Mouse (Mus musculus): Measurements from ENCODE around the gene Slc34a1. TPM values are rescaled to one million over a fixed set of nuclear protein-coding genes. Genes with fewer than 3 reads are reported as not detected.

Slc34a1 gene
- polyA plus RNA-seq (2015; fragmentation: Nextera tagmentation; extraction: Ambion mirVana): not detected in 2 replicates

DNA sequence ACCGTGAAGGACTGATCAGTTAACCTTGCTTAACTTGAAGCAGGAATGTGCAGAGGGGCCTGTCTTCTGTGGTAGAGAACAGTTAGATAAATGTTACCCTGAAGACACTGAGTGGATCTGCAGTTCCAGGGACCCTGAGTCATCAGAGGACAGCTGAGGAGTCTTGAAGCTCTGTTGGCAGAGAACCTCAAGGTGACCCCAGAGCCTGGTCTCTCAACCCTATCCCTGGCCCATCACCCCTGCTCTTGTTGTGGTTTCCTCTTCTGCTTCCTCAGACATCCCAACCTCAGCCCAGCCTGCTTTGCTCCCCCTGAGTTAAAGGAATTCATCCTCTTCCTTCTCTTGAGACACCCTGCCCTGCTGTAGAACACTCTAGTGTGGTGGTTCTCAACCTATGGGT lies at the start of gene Slc34a1:
TSS of gene Slc34a1 (plus strand) at position 100 of the 400 bp plus-strand sequence.
- H3K9ac ChIP-seq: no peak within 1 kb of the TSS
- H3K4me2 ChIP-seq (replicated peaks): no peak within 1 kb of the TSS
- no peak within 1 kb of the TSS for H3K4me3 ChIP-seq (replicated peaks)
- no peak for ATAC-seq
- H3K4me1 ChIP-seq (replicated peaks): no peaks in the 10 kb centered on the region
- no peak within 1 kb of the TSS for H3K27ac ChIP-seq
- no peaks in the 10 kb centered on the region for H3K9me3 ChIP-seq
- 0 out of 2 replicates have a peak, but pooled peaks cover 7% of the 10 kb centered on the region for H3K27me3 ChIP-seq (replicated peaks)
- H3K36me3 ChIP-seq: no peaks in the 10 kb centered on the region
- WGBS: 72% methylated on average over 1 of the region's 1 CpGs

DNA sequence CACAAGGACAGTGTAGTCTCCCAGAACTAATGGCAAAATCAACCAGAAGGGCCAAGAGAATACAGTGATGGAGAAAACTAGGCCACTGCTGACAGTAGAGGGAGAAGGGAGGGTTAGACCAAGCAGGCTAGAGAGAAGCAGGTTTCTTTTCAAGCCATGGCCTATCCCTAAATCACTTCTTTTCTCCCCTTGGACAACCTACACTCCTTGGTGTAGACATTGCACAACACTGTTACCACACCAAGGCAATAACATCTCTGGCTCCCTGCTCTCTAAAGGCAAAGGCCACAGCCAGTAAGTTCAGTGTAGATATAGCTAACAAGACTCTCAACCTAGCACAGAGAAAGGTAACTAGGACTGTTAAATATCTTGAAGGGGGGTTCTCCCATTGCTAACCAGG lies 36.8 kb upstream of the Slc34a1 start:
- Histone ChIP-seq H3K27ac (no peak overlapping the region), H3K36me3 (peaks cover 20% of the 10 kb centered on the region), H3K9ac (peak overlapping the region; percentile 94), H3K4me3 (replicated peaks) (peak overlapping the region; percentile 96), H3K4me1 (replicated peaks) (peaks cover 9% of the 10 kb centered on the region), H3K4me2 (replicated peaks) (peak overlapping the region; percentile 71), H3K27me3 (replicated peaks) (no peaks in the 10 kb centered on the region), H3K9me3 (no peaks in the 10 kb centered on the region)
- no peak for ATAC-seq

DNA sequence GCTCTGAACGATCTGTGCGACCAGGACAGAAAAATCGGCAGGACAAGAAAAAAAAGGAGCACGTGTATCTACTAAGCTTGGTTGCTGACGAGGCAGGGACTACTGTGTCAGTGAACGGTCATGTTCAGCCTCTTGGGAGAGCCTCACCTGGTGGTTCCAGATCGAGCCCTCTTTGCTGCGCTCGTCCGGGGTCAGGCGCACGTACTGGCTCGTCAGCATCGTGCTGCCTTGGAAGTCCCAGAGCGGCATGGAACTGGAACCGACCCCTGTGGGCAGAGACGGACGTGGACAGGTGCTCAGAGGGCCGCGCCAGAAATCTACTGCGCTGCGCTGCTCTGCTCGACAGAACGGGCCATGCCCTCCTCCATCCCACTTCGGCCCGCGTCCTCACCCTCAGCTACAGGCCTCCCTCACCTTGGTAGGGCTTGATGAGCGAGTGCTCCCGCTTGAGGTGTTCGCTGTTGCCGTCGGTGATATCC lies 36.0 kb upstream of the Slc34a1 start:
- Histone ChIP-seq H3K27ac (peak overlapping the region; percentile 96), H3K36me3 (peaks cover 16% of the 10 kb centered on the region; the same call in 1 of the 2 replicates), H3K9me3 (no peaks in the 10 kb centered on the region), H3K27me3 (replicated peaks) (no peaks in the 10 kb centered on the region), H3K9ac (peak overlapping the region; percentile 94), H3K4me1 (replicated peaks) (peaks cover 9% of the 10 kb centered on the region), H3K4me2 (replicated peaks) (peak overlapping the region; percentile 71), H3K4me3 (replicated peaks) (peak overlapping the region; percentile 96)
- peak; percentile 57 for ATAC-seq
- under 1% methylated on average over 32 of the region's 32 CpGs for WGBS

DNA sequence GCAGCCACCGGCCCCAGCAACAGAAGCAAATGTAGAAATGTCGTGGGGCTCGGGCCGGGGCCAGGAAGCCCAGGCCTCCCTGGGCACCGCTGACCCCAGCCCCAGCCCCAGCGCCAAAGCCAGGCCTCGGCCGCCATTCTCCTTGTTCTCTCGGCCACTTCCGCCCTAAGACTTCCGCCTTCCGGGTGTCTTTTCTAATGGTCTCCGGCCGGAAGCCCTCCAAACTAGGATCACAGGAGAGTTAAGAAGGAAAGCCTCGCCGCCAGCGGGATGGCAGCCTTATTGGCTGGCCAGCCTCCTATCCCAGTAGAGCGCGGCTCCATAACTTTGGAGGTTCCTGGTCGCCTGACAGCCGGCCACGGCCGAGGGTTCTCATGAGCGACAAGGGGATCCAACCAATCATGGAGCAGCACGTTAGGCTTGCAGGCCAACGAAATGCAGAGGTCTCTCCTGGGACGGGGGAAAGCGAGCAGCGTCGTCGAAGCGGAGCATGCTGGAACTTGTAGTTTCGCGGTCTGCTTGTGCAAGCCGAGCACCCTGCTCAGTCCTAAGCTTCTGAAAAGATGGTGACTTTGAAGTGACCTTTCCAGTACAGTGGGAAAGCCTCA lies 35.4 kb upstream of the Slc34a1 start, which contains the start of gene Lman2:
TSS of gene Lman2 (minus strand) at position 331 of the 608 bp plus-strand sequence.
- Histone ChIP-seq H3K9ac (peak within 1 kb of the TSS; percentile 94), H3K4me1 (replicated peaks) (peaks cover 9% of the 10 kb centered on the region), H3K4me3 (replicated peaks) (peak within 1 kb of the TSS; percentile 96), H3K36me3 (peaks cover 16% of the 10 kb centered on the region; the same call in 1 of the 2 replicates), H3K9me3 (no peaks in the 10 kb centered on the region), H3K27me3 (replicated peaks) (no peaks in the 10 kb centered on the region), H3K27ac (peak within 1 kb of the TSS; percentile 96), H3K4me2 (replicated peaks) (peak within 1 kb of the TSS; percentile 71)
- peak; percentile 99 for ATAC-seq
- WGBS: under 1% methylated on average over 35 of the region's 35 CpGs

DNA sequence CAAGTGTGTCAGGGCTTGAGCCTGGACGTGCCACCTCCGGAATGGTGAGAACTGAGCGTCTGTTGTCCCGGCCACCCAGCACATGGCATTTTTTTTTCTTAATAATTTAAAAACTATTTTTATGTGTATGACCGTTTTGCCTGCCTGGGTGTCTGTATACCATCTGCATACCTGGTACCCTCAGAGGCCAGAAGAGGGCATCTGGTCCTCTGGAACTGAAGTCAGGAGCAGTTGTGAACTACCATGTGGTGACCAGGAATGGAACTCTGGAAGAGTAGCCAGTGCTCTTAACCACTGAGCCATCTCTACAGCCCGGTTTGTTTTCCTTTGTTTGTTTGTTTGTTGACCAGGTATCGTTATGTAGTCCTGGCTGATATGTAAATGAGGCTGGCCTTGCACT lies 29.6 kb upstream of the Slc34a1 start:
- 75% methylated on average over 7 of the region's 7 CpGs for WGBS
- no peaks in the 10 kb centered on the region for H3K9me3 ChIP-seq
- 0 out of 2 replicates have a peak, but pooled peaks cover 3% of the 10 kb centered on the region for H3K4me1 ChIP-seq (replicated peaks)
- no peaks in the 10 kb centered on the region for H3K36me3 ChIP-seq
- no peaks in the 10 kb centered on the region for H3K27me3 ChIP-seq (replicated peaks)
- no peak overlapping the region for H3K9ac ChIP-seq
- H3K4me2 ChIP-seq (replicated peaks): no peak overlapping the region
- H3K27ac ChIP-seq: no peak overlapping the region
- no peak for ATAC-seq
- no peak overlapping the region for H3K4me3 ChIP-seq (replicated peaks)

DNA sequence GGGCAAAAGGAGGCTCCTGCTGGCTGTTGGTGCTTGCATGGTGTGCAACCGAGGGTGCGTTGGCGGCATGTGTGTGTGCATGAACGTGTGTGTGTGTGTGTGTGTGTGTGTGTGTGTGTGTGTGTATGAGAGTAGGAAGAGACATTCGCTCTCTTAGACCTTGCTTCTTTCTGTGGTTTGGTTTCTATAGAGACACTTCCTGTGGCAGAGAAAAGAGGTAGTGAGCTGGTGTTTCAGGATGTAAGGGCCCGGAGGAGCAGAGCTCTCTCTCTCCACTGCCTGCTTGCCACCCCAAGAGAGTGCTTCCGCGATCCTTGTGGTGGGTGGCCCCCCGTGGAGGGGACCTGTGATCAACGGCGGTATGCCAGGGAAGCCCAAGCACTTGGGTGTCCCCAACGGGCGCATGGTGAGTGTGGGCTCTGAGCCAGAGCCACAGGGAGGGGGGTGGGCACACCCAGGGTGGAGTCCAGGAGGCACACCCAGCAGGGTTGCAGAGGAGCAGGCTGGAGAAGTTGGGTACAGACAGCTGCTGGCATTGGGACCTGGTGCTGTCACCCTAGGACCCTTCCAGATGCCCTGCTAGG lies 28.4 kb upstream of the Slc34a1 start, which contains the start of gene Rgs14:
TSS of gene Rgs14 (plus strand) at position 202 of the 584 bp plus-strand sequence.
- no peak within 1 kb of the TSS for H3K9ac ChIP-seq
- peak; percentile 39; the same call in 1 of the 2 replicates for ATAC-seq
- no peak within 1 kb of the TSS for H3K27ac ChIP-seq

DNA sequence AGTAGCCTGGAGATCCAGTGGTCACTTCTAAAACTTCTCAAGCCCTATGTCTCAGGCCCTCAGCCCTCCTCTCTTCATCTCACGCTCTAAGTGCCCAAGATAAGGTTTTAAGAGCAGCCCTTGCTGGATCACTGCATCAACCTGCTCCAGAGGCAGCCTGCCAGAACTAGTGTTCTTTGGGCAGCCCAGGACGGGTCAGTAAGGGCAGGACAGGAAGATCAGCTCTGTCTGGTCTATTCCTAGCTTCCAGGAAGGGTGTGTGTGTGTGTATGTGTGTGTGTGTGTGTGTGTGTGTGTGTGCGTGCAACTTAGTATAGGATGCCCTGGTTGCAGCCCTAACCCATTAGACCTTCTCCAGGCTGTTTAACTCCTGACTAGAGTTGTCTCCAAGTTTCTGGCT lies 27.8 kb upstream of the Slc34a1 start:
- Histone ChIP-seq H3K27me3 (replicated peaks) (no peaks in the 10 kb centered on the region), H3K9ac (no peak overlapping the region), H3K36me3 (no peaks in the 10 kb centered on the region), H3K4me3 (replicated peaks) (no peak overlapping the region; the same call in 1 of the 2 replicates), H3K4me1 (replicated peaks) (peaks cover 7% of the 10 kb centered on the region; the same call in 1 of the 2 replicates), H3K4me2 (replicated peaks) (peak overlapping the region; percentile 16; the same call in 1 of the 2 replicates), H3K27ac (no peak overlapping the region), H3K9me3 (no peaks in the 10 kb centered on the region)
- no peak for ATAC-seq
- WGBS: 56% methylated on average over 3 of the region's 3 CpGs

More for the DNA sequence above, 28.4 kb upstream of the Slc34a1 start, which contains the start of gene Rgs14:
- H3K4me3 ChIP-seq (replicated peaks): peak within 1 kb of the TSS; percentile 10
- peak within 1 kb of the TSS; percentile 16; the same call in 1 of the 2 replicates for H3K4me2 ChIP-seq (replicated peaks)
- 50% methylated on average over 13 of the region's 13 CpGs for WGBS
- no peaks in the 10 kb centered on the region for H3K36me3 ChIP-seq
- H3K4me1 ChIP-seq (replicated peaks): peaks cover 7% of the 10 kb centered on the region; the same call in 1 of the 2 replicates
- H3K9me3 ChIP-seq: no peaks in the 10 kb centered on the region
- H3K27me3 ChIP-seq (replicated peaks): no peaks in the 10 kb centered on the region

DNA sequence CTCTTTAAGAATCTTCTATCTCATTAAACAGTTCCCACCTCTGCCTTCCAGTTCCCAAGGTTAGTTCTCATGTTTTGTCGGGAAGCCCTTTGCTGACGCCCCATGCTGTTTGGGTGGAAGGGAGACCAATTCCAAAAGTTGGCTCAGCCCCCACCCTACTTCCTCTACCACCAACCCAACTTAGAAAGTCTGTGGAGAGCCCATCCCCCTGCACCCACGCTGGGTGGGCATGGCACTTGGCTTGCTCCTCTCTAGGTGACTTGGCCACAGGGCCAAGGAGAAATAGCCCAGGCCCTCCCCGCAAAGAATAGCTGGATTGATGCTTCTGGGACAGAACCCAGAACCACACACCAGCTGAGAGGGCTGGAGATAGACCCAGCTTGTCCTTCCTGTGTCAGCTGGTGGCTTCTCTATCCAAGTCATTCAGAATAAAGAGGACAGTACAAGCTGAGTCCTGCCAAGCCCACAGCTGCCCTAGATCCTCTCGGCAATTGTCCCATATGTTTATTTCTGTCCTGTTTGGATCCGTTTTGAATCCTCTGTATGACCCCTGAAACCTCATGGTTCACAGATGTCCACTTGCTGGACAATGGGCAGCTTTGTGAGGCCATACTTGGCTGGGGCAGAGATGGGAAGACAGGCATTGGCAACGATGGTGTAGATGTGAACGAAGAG lies 26.8 kb upstream of the Slc34a1 start:
- H3K4me1 ChIP-seq (replicated peaks): peaks cover 10% of the 10 kb centered on the region
- no peak overlapping the region for H3K4me3 ChIP-seq (replicated peaks)
- ATAC-seq: no peak
- WGBS: 71% methylated on average over 8 of the region's 8 CpGs
- H3K27me3 ChIP-seq (replicated peaks): no peaks in the 10 kb centered on the region
- no peaks in the 10 kb centered on the region for H3K36me3 ChIP-seq
- no peak overlapping the region for H3K9ac ChIP-seq
- no peak overlapping the region for H3K27ac ChIP-seq
- H3K4me2 ChIP-seq (replicated peaks): no peak overlapping the region
- H3K9me3 ChIP-seq: no peaks in the 10 kb centered on the region

DNA sequence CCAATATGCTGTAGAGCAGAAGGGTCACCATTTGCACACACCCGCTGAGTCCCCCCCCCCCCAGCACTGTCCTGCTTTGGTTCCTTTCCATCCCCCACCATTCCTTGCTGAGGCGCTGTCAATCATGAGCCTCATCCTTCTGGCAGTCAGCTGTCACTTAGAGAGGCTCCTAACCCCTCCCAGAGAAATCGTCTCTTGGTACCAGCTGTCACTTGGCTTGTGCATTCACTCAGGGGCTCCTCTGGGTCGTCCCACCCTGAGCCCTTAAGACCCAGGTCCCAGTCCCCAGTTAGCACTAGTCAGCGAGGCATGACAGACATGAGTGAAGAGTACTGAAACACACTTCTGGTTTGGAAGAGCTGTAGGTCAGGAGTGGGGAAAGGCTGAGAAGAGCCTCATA lies 26.2 kb upstream of the Slc34a1 start:
- Histone ChIP-seq H3K4me1 (replicated peaks) (peaks cover 10% of the 10 kb centered on the region), H3K27me3 (replicated peaks) (no peaks in the 10 kb centered on the region), H3K36me3 (no peaks in the 10 kb centered on the region), H3K9me3 (no peaks in the 10 kb centered on the region), H3K4me3 (replicated peaks) (no peak overlapping the region), H3K4me2 (replicated peaks) (no peak overlapping the region), H3K27ac (no peak overlapping the region), H3K9ac (no peak overlapping the region)
- no peak for ATAC-seq
- WGBS: 56% methylated on average over 5 of the region's 5 CpGs

DNA sequence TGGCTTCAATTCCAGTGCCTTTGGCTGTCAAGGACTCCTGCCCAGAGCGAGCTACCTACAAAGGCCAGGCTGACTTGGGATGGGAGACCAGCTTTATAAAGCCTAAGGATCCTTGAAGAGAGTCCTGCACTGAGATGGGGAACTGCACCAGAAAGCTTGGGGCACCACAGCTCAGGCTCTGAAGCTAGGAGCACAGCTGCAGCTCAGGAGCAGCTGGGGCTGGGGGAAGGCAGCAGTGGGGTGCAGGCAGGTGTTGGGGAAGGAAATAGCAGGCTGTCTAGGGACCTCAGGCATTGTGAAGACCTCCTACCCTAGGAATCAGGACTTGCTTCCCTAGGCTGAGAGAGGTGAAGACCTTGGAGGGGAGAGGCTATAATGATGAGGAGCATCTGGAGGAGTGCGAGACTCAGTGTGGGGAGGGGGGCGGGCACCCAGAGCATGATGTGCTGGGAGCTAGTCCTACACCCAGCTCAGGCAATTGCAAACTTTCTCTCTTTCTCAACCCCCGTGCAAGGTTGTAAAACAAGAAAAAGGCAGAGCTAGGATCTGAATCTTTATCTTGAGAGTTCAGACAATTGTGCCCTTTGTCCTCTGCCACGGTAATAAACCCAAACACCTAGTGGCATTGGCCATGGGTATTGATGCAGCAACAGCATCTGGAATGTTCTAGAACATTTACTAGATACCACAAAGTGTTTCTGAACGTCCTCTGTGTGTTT lies 23.6 kb upstream of the Slc34a1 start:
- Histone ChIP-seq H3K9ac (no peak overlapping the region), H3K27me3 (replicated peaks) (peaks cover 16% of the 10 kb centered on the region), H3K4me3 (replicated peaks) (no peak overlapping the region), H3K27ac (0 out of 2 replicates have a peak overlapping the region, but pooled peaks have one; percentile 40), H3K36me3 (no peaks in the 10 kb centered on the region), H3K9me3 (no peaks in the 10 kb centered on the region), H3K4me1 (replicated peaks) (peaks cover 17% of the 10 kb centered on the region), H3K4me2 (replicated peaks) (peak overlapping the region; percentile 19; the same call in 1 of the 2 replicates)
- 48% methylated on average over 6 of the region's 6 CpGs for WGBS
- peak; percentile 73 for ATAC-seq

DNA sequence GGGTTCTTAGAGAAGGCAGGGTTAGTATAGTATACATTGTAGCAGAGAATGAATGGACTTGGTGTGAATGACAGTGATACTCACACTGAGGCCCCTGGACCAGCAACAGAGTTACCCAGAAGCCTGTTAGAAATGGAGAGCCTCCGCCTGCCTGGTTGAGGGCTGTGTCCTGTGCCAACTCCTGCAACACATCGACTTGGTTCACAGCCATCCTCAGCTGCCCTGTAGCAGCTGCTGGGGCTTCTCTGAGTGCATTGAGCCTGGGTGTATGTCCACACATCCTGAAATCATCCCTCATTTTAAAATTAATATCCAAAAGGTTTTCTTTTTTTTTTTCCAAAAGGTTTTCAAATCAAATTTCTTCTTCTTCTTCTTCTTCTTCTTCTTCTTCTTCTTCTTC lies 22.1 kb upstream of the Slc34a1 start:
- H3K27ac ChIP-seq: no peak overlapping the region
- ATAC-seq: no peak
- H3K4me2 ChIP-seq (replicated peaks): no peak overlapping the region
- H3K4me3 ChIP-seq (replicated peaks): no peak overlapping the region
- H3K27me3 ChIP-seq (replicated peaks): peaks cover 30% of the 10 kb centered on the region
- peaks cover 16% of the 10 kb centered on the region for H3K4me1 ChIP-seq (replicated peaks)
- no peaks in the 10 kb centered on the region for H3K9me3 ChIP-seq
- H3K9ac ChIP-seq: no peak overlapping the region
- no peaks in the 10 kb centered on the region for H3K36me3 ChIP-seq
- whole genome bisulfite sequencing: 70% methylated on average over 2 of the region's 2 CpGs

All from intestine, embryonic 15.5 days (tissue).